Mouse (Mus musculus) adrenal gland, postnatal 14 days (tissue): ENCODE results near the gene Hyal6. TPM values are rescaled to one million over a fixed set of nuclear protein-coding genes. Genes with fewer than 3 reads are reported as not detected.

Source experiments
- DNase-seq: peaks from one replicate; pipeline ENCODE4 v3.0.0; 2021; ENCODE audit warnings: mixed read lengths
- long read RNA-seq, 2 experiments: library from polyadenylated mRNA; stranded (forward); transcript quantifications; one replicate each; pipeline ENCODE4 v2.0.0; 2021
- total RNA-seq: library from RNA; stranded (reverse); gene quantifications from 2 replicates; pipeline ENCODE4 v1.2.3, GENCODE M21; 2021

Gene Hyal6
- not detected in 2 replicates for total RNA-seq
- long read RNA-seq, experiment 1, result 0 reads
- long read RNA-seq, experiment 2, result 0 reads

GRCm38 (mm10) chr6:24732945-24733344, at the start of gene Hyal6:
Hyal6 (plus strand) TSS chr6:24733245.
- DNase-seq, result no peak

GRCm38 (mm10) chr6:24687871-24688270, 45.2 kb upstream of the Hyal6 start:
- DNase-seq, result no peak

GRCm38 (mm10) chr6:24694455-24695410, 38.3 kb upstream of the Hyal6 start:
- DNase-seq, result no peak

- DNase-seq, result no peak
Measured at GRCm38 (mm10) chr6:24696117-24696516, 36.9 kb upstream of the Hyal6 start.

GRCm38 (mm10) chr6:24697216-24697615, 35.8 kb upstream of the Hyal6 start:
- no peak for DNase-seq

- no peak for DNase-seq
Measured at GRCm38 (mm10) chr6:24707090-24707489, 26.0 kb upstream of the Hyal6 start.

- DNase-seq, result no peak
Measured at GRCm38 (mm10) chr6:24707499-24707898, 25.5 kb upstream of the Hyal6 start.

- peak; percentile 47 for DNase-seq
Measured at GRCm38 (mm10) chr6:24721317-24722099, 11.5 kb upstream of the Hyal6 start.

- no peak for DNase-seq
Measured at GRCm38 (mm10) chr6:24728130-24728529, 4.9 kb upstream of the Hyal6 start.

GRCm38 (mm10) chr6:24734565-24734964, 1.5 kb downstream of the Hyal6 start:
- no peak for DNase-seq

GRCm38 (mm10) chr6:24748029-24748428, 15.0 kb downstream of the Hyal6 start, which contains the start of gene Hyal4:
Hyal4 (plus strand) TSS chr6:24748329.
- no peak for DNase-seq

- DNase-seq, result no peak
Measured at GRCm38 (mm10) chr6:24759281-24759680, 26.2 kb downstream of the Hyal6 start.

- DNase-seq, result no peak
Measured at GRCm38 (mm10) chr6:24766261-24766660, 33.2 kb downstream of the Hyal6 start.

- no peak for DNase-seq
Measured at GRCm38 (mm10) chr6:24779182-24779581, 46.1 kb downstream of the Hyal6 start.

- no peak for DNase-seq
Measured at GRCm38 (mm10) chr6:24790888-24791287, 57.8 kb downstream of the Hyal6 start, which contains the start of gene Spam1. Spam1 (plus strand) TSS chr6:24791188.

Other genes with a start within 250 kb of the Hyal6 start
- gene Iqub, start 218.2 kb upstream of the Hyal6 start, total RNA-seq, result 0.48 and 0.56 TPM in 2 replicates
- gene Ndufa5, start 205.2 kb upstream of the Hyal6 start, total RNA-seq, result 529 and 602 TPM in 2 replicates
- not detected in 2 replicates for gene Asb15, start 205.1 kb upstream of the Hyal6 start, total RNA-seq
- not detected in 2 replicates for gene Lmod2, start 135.5 kb upstream of the Hyal6 start, total RNA-seq
- 50.5 and 53.9 TPM in 2 replicates for gene Wasl, start 68.2 kb upstream of the Hyal6 start, total RNA-seq
- not detected in 2 replicates for gene Hyal4, start 15.1 kb downstream of the Hyal6 start, total RNA-seq
- not detected in 2 replicates for gene Spam1, start 57.9 kb downstream of the Hyal6 start, total RNA-seq
- not detected in 2 replicates for gene Hyal5, start 124.8 kb downstream of the Hyal6 start, total RNA-seq
- gene Tmem229a, start 223.1 kb downstream of the Hyal6 start, total RNA-seq, result 0.33 and 0.38 TPM in 2 replicates